Mouse (Mus musculus) heart, embryonic 16.5 days (tissue): ENCODE measurements at regions not wholly inside any gene's neighbourhood (a gene's known extent, or its start where the extent isn't known, plus 50 kb on each side); places are given as distances from the start of the nearest gene placed in this dataset.

Experiments used
- ATAC-seq: fragments of 200-750 bp; cut with Nextera tagmentation; replicated peaks from 2 replicates; pipeline ENCODE4 v1.8.0; 2017; ENCODE audit warnings: moderate number of reproducible peaks; ENCODE audit not compliant: insufficient read depth, low FRiP score; ENCODE audit errors: extremely low read depth
- H3K27ac ChIP-seq: fragments of 300-500 bp; sonication (generic); 2 replicates; pipeline ENCODE4 v1.5.1; 2014; ENCODE audit warnings: mild to moderate bottlenecking, low read length, control low read depth, moderate library complexity
- H3K27me3 ChIP-seq: fragments of 300-500 bp; sonication (generic); 2 replicates; pipeline ENCODE4 v1.6.1; 2014; ENCODE audit warnings: low read length, mixed read lengths; ENCODE audit not compliant: control insufficient read depth, insufficient read depth
- H3K36me3 ChIP-seq: fragments of 300-500 bp; sonication (generic); 2 replicates; pipeline ENCODE4 v1.6.1; 2014; ENCODE audit not compliant: control insufficient read depth, insufficient read depth
- H3K4me1 ChIP-seq: fragments of 300-500 bp; sonication (generic); 2 replicates; pipeline ENCODE4 v1.6.1; 2014; ENCODE audit warnings: low read length, mixed read lengths; ENCODE audit not compliant: control insufficient read depth, insufficient read depth
- H3K4me2 ChIP-seq: fragments of 300-500 bp; sonication (generic); 2 replicates; pipeline ENCODE4 v1.6.1; 2014; ENCODE audit warnings: low read depth, mild to moderate bottlenecking, control low read depth, low read length
- H3K4me3 ChIP-seq: fragments of 300-500 bp; sonication (generic); 2 replicates; pipeline ENCODE4 v1.5.1; 2014; ENCODE audit warnings: mild to moderate bottlenecking, control low read depth, low read length
- H3K9ac ChIP-seq: fragments of 300-500 bp; sonication (generic); 2 replicates; pipeline ENCODE4 v1.6.1; 2014; ENCODE audit warnings: low read length, control low read depth
- H3K9me3 ChIP-seq: fragments of 300-500 bp; sonication (generic); replicated peaks from 2 replicates; pipeline ENCODE4 v1.6.1; 2016; ENCODE audit warnings: low read length; ENCODE audit not compliant: control insufficient read depth
- WGBS: fragments of 180-500 bp; shearing (Covaris S2); extraction: QIAGEN DNeasy Blood & Tissue Kit; methylation state at CpG from one replicate; pipeline ENCODE4 v1.1.7; 2014; 5-methylcytosine and 5-hydroxymethylcytosine counted together

GRCm38 (mm10) chr12:99643016-99643415 lies 79.6 kb upstream of the Foxn3 start:
- Histone ChIP-seq H3K9ac (no peak overlapping the region), H3K27ac (no peak overlapping the region), H3K27me3 (no peaks in the 10 kb centered on the region), H3K9me3 (peaks cover 33% of the 10 kb centered on the region), H3K4me3 (no peak overlapping the region), H3K36me3 (no peaks in the 10 kb centered on the region; the same call in 1 of the 2 replicates), H3K4me1 (peaks cover 6% of the 10 kb centered on the region), H3K4me2 (no peak overlapping the region)
- 93% methylated on average over 16 of the region's 16 CpGs for WGBS
- ATAC-seq = no peak

DNA sequence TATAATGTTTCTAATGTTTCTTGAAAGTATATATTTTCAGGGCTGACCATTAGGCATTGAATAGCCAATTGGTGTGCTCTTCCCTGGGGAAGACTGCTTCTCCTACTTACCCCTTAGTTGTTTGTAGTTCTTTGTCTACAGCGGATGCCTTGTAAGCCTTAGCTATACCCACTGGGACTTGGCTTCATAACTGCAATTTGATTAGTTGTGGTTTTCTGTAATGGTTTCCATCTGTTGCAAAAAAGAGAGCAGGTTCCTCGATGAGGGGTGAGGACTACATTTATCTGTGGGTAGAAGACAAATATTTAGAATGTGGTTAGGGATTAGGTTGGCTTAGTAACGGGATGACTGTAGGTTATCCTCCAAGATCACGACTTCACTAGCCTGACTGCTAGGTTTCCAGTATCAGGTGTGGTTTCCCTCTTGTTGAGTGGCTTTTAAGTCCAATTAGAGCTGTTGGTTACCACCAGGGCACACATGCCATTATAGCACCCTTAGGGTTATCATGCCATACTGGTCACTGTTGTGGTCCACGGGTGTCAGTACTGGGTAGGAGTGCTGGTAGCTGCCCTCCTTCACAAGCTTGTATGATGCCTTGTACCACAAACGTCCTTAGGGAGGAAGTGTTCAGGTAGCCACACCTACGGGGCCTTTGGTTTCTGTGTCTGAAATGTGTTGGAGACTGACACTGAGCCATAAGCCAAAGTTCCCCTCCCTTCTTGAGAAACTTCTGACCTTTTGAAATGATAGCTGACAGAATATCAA lies 78.9 kb upstream of the Foxn3 start:
- H3K27ac ChIP-seq = no peak overlapping the region
- ATAC-seq = no peak
- 81% methylated on average over 7 of the region's 7 CpGs for WGBS
- H3K4me2 ChIP-seq = no peak overlapping the region
- H3K4me3 ChIP-seq = no peak overlapping the region
- no peaks in the 10 kb centered on the region; the same call in 1 of the 2 replicates for H3K36me3 ChIP-seq
- no peaks in the 10 kb centered on the region for H3K27me3 ChIP-seq
- H3K4me1 ChIP-seq = peaks cover 6% of the 10 kb centered on the region
- no peak overlapping the region for H3K9ac ChIP-seq
- H3K9me3 ChIP-seq = peaks cover 33% of the 10 kb centered on the region

DNA sequence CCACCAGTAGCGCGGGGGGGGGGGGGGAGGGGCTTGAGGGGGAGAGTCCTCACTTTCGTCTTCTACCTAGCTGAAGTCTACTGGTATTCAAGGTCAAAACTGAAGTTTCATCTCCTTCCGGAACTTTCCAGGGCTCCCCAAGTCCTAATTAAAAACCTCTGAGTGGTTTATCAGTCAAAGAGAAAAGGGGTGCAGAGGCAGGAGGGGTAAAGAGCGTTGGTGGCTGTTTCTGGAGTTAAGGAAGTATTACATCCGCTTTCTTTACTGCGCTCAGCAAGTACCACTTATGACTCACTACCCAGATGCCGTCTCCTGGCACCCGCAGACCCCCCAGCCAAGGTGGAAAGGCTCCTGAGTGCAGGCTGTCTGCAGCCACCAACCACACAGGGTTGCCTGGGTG lies 77.9 kb upstream of the Foxn3 start:
- H3K9ac ChIP-seq = no peak overlapping the region
- 49% methylated on average over 7 of the region's 9 CpGs for WGBS

DNA sequence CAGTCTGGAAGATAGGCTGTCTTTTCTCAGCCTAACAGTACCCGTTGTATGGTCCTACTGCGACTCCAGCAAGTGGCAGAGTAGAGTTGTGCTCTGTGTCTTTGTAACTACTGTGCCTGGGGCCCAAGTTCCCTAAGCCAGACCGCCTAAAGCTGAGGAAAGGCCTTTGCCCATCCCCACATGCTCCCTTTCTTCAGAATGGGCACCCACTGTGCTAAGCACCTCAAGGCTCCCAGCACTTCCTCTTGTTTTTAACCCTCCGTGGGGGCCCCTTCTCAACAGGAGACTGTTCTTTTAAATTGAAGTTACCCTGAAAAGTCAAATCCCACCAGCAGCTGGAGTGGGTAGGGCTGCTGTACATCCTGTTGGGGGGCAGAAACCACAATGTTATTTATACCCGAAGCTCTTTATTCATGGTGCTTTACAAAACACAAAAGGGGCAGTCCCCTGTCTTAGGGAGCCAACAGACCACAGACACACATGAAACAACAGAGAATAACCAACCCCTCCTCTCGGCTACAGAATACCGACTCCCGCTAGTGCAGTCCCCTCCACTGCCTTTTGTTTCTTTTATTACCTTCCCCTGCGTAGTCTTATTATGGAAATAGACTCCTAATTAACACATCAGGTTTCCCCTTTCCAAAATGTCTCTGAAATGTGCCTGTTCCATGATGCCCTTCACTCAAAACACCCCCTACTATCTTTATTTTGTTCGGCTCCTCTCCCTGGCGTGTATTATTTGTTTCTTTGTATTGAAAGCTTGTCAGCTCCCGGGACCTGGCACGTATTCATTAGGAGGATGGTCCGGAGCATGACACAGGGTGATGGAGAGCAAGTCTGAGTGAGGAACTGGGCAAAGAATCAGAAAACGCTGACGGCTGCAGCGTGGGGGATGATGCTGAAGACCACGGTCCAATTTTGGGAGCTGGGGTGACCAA lies 77.1 kb upstream of the Foxn3 start:
- Histone ChIP-seq H3K36me3 (no peaks in the 10 kb centered on the region; the same call in 1 of the 2 replicates), H3K27ac (no peak overlapping the region), H3K4me2 (peak overlapping the region; percentile 58), H3K9ac (no peak overlapping the region), H3K9me3 (peaks cover 31% of the 10 kb centered on the region), H3K4me3 (peak overlapping the region; percentile 33), H3K4me1 (peaks cover 6% of the 10 kb centered on the region), H3K27me3 (no peaks in the 10 kb centered on the region)
- no peak; the same call in 1 of the 2 replicates for ATAC-seq
- WGBS = 35% methylated on average over 18 of the region's 18 CpGs

More for the DNA sequence above, 77.9 kb upstream of the Foxn3 start:
- Histone ChIP-seq H3K4me3 (peak overlapping the region; percentile 33), H3K27me3 (no peaks in the 10 kb centered on the region), H3K4me1 (peaks cover 6% of the 10 kb centered on the region), H3K9me3 (peaks cover 34% of the 10 kb centered on the region), H3K27ac (no peak overlapping the region), H3K36me3 (no peaks in the 10 kb centered on the region; the same call in 1 of the 2 replicates), H3K4me2 (peak overlapping the region; percentile 58)
- ATAC-seq = no peak

DNA sequence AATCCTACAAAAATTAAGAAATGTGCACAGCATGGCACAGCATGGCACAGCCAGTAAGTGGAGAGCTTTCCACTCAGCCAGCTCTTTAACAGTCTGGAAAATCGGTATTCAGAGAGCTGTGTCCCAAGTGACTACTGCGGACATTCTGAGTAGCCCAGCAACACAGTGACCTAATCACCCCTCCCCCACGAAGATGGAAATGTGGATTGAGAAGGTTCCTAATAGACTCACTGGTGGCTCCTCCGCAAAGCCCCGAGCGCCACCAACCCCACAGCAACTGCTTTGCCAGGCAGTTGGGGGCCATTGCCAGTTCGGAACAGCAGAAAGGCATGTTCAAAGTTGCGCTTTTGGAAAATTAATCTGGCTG lies 76.4 kb upstream of the Foxn3 start:
- H3K4me1 ChIP-seq = peaks cover 6% of the 10 kb centered on the region
- no peak overlapping the region for H3K27ac ChIP-seq
- no peak overlapping the region for H3K9ac ChIP-seq
- no peak for ATAC-seq
- no peak overlapping the region for H3K4me2 ChIP-seq
- no peak overlapping the region for H3K4me3 ChIP-seq
- H3K9me3 ChIP-seq = peaks cover 25% of the 10 kb centered on the region
- WGBS = 35% methylated on average over 8 of the region's 8 CpGs
- no peaks in the 10 kb centered on the region for H3K27me3 ChIP-seq
- no peaks in the 10 kb centered on the region; the same call in 1 of the 2 replicates for H3K36me3 ChIP-seq

- H3K9ac ChIP-seq = no peak overlapping the region
- no peak overlapping the region for H3K4me3 ChIP-seq
- no peak overlapping the region for H3K4me2 ChIP-seq
- peaks cover 6% of the 10 kb centered on the region for H3K4me1 ChIP-seq
- ATAC-seq = no peak
- 86% methylated on average over 3 of the region's 3 CpGs for WGBS
- H3K27me3 ChIP-seq = no peaks in the 10 kb centered on the region
- peaks cover 18% of the 10 kb centered on the region for H3K9me3 ChIP-seq
- no peaks in the 10 kb centered on the region for H3K36me3 ChIP-seq
- no peak overlapping the region for H3K27ac ChIP-seq
Measured at GRCm38 (mm10) chr12:99639118-99639517, 75.7 kb upstream of the Foxn3 start.

DNA sequence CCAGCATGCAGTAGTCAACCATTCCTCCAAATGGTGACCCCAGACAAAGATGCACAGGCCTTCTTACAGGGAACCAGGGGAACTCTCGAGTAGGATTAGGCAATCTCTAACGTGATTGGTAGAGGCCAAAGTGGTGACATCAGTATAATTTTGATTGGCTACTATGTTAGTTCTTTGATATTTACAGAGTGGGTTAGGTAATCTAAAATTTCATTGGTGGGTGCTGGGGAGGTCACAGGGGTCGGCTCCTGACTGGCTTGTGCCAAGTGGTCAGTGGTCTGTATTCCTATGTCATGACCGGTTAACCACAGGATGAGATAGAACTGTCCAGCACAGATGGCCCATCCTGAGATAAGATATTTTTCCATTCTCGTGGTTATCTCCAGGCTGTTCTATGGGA lies 74.6 kb upstream of the Foxn3 start:
- H3K9me3 ChIP-seq = peaks cover 8% of the 10 kb centered on the region
- no peak overlapping the region for H3K4me3 ChIP-seq
- H3K4me2 ChIP-seq = no peak overlapping the region
- peaks cover 6% of the 10 kb centered on the region for H3K4me1 ChIP-seq
- H3K27me3 ChIP-seq = no peaks in the 10 kb centered on the region
- WGBS = 69% methylated on average over 5 of the region's 5 CpGs
- no peak overlapping the region for H3K9ac ChIP-seq
- ATAC-seq = no peak
- H3K27ac ChIP-seq = no peak overlapping the region
- no peaks in the 10 kb centered on the region for H3K36me3 ChIP-seq

- no peak overlapping the region for H3K27ac ChIP-seq
- H3K4me2 ChIP-seq = no peak overlapping the region
- peaks cover 2% of the 10 kb centered on the region; the same call in 1 of the 2 replicates for H3K9me3 ChIP-seq
- no peak for ATAC-seq
- no peaks in the 10 kb centered on the region for H3K27me3 ChIP-seq
- H3K4me1 ChIP-seq = peaks cover 6% of the 10 kb centered on the region
- 84% methylated on average over 3 of the region's 3 CpGs for WGBS
- H3K36me3 ChIP-seq = no peaks in the 10 kb centered on the region
- no peak overlapping the region for H3K9ac ChIP-seq
- no peak overlapping the region for H3K4me3 ChIP-seq
Measured at GRCm38 (mm10) chr12:99636234-99636633, 72.9 kb upstream of the Foxn3 start.

- H3K27me3 ChIP-seq = no peaks in the 10 kb centered on the region
- no peaks in the 10 kb centered on the region; the same call in 1 of the 2 replicates for H3K4me1 ChIP-seq
- 79% methylated on average over 4 of the region's 4 CpGs for WGBS
- H3K9me3 ChIP-seq = peaks cover 2% of the 10 kb centered on the region; the same call in 1 of the 2 replicates
- no peak overlapping the region for H3K9ac ChIP-seq
- H3K4me3 ChIP-seq = no peak overlapping the region
- no peak overlapping the region for H3K27ac ChIP-seq
- no peak for ATAC-seq
- H3K36me3 ChIP-seq = no peaks in the 10 kb centered on the region
- H3K4me2 ChIP-seq = no peak overlapping the region
Measured at GRCm38 (mm10) chr12:99635361-99635760, 72.0 kb upstream of the Foxn3 start.
